Mouse (Mus musculus) cerebellum, adult 11-12 months (tissue): ENCODE measurements around the gene Fbxo44.
A peak's percentile ranks its signal among the peaks of the same experiment; 100 is the strongest.

Experiments used
- DNase-seq: peaks from one replicate; pipeline ENCODE4 v3.0.0; 2022

The Fbxo44 gene

GRCm38 (mm10) chr4:148164461-148164860 lies 4.2 kb upstream of the Fbxo44 start:
- peak; percentile 34 for DNase-seq

GRCm38 (mm10) chr4:148164002-148164439 lies 3.7 kb upstream of the Fbxo44 start:
- peak; percentile 72 for DNase-seq

- DNase-seq: peak; percentile 98
Observed at GRCm38 (mm10) chr4:148159544-148160435, 492 bp downstream of the Fbxo44 start.

GRCm38 (mm10) chr4:148158436-148159348 lies 1.6 kb downstream of the Fbxo44 start:
- DNase-seq: peak; percentile 74

GRCm38 (mm10) chr4:148154982-148155381 lies 5.3 kb downstream of the Fbxo44 start:
- peak; percentile 29 for DNase-seq

- DNase-seq: peak; percentile 29
Observed at GRCm38 (mm10) chr4:148154006-148154405, 6.3 kb downstream of the Fbxo44 start.

- peak; percentile 48 for DNase-seq
Observed at GRCm38 (mm10) chr4:148152547-148152946, 7.7 kb downstream of the Fbxo44 start.

GRCm38 (mm10) chr4:148151267-148152168 lies 8.8 kb downstream of the Fbxo44 start, which contains the start of gene Fbxo6:
Gene Fbxo6, minus strand, starts transcription at chr4:148152140.
- DNase-seq: peak; percentile 89

GRCm38 (mm10) chr4:148150953-148151266 lies 9.4 kb downstream of the Fbxo44 start:
- DNase-seq: no peak

GRCm38 (mm10) chr4:148150242-148150641 lies 10.0 kb downstream of the Fbxo44 start:
- DNase-seq: peak; percentile 36

- DNase-seq: no peak
Observed at GRCm38 (mm10) chr4:148149540-148149939, 10.7 kb downstream of the Fbxo44 start.

GRCm38 (mm10) chr4:148147714-148148113 lies 12.6 kb downstream of the Fbxo44 start:
- DNase-seq: peak; percentile 26

GRCm38 (mm10) chr4:148143721-148144120 lies 16.6 kb downstream of the Fbxo44 start:
- DNase-seq: peak; percentile 7

- peak; percentile 94 for DNase-seq
Observed at GRCm38 (mm10) chr4:148140098-148141011, 19.9 kb downstream of the Fbxo44 start.

GRCm38 (mm10) chr4:148139767-148140097 lies 20.6 kb downstream of the Fbxo44 start:
- no peak for DNase-seq

- DNase-seq: no peak
Observed at GRCm38 (mm10) chr4:148137503-148137902, 22.8 kb downstream of the Fbxo44 start.

GRCm38 (mm10) chr4:148134988-148135387 lies 25.3 kb downstream of the Fbxo44 start:
- no peak for DNase-seq

- DNase-seq: no peak
Observed at GRCm38 (mm10) chr4:148131497-148132081, 28.7 kb downstream of the Fbxo44 start.

- DNase-seq: no peak
Observed at GRCm38 (mm10) chr4:148130561-148131413, 29.5 kb downstream of the Fbxo44 start, which contains the start of gene Draxin. Gene Draxin, minus strand, starts transcription at chr4:148130698.

GRCm38 (mm10) chr4:148130133-148130532 lies 30.1 kb downstream of the Fbxo44 start, which contains the start of gene Mad2l2:
Gene Mad2l2, plus strand, starts transcription at chr4:148130384.
- no peak for DNase-seq
